Mouse (Mus musculus): ENCODE results near the gene Katnb1. TPM values are rescaled to one million over a fixed set of nuclear protein-coding genes. Genes with fewer than 3 reads are reported as not detected.
A peak's percentile ranks its signal among the peaks of the same experiment; 100 is the strongest.

Katnb1 gene
- total and polyA plus RNA-seq, 2 experiments from 2014 or later: 8.2 to 10.7 TPM

DNA sequence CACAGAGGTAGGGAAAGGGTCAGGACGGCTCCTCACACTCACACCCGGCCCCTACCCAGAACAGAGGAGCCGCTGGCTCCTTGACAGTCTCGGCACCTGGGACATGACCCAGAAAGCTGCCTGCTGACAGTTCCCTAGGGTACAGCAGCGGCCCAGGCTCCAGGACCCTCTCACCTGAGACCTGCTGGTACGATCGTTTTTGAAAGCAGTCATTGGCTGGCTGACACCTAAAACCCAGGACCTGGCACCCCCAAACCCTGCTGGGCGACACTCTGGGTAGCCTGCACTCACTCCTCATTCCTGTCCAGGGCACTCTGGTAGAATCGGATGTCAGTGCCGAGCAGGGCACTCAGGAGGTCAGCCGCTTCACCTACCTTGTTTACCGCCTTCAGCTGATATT, 56.2 kb downstream of the Katnb1 start:
- WGBS: 58% methylated on average over 12 of the region's 12 CpGs

DNA sequence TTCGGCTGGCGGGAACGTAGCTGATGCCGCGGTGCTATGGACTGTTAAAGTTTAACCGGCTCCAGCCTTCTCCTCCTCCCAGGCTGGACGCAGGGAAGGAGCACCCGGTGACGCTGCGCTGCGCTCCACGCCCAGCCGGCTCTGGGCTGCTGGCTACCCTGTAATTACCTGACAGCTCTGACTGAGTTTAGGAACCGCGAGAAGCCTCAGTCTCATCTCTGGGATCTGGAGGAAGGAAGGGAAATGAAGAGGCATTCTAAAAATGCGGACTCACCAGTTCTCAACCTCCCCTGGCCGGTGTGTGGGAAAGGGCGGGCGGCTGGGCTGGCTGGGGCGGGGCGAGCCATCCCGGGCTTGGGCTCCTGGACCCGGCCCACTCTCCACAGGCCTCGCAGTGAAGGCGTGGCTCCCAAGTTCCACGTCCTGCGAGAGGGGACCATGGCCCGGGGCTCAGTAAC, 56.7 kb downstream of the Katnb1 start:
- Histone ChIP-seq H3K4me2 (ENCODE audit: low read depth, low read length) (peak overlapping the region; percentile 54), H3K9me3 (replicated peaks; ENCODE audit: control insufficient read depth, low read length) (no peaks in the 10 kb centered on the region), H3K9ac (replicated peaks; ENCODE audit: low read depth, low read length) (no peak overlapping the region), H3K4me3 (ENCODE audit: low read depth, low read length) (0 out of 2 replicates have a peak overlapping the region, but pooled peaks have one; percentile 14), H3K27me3 (ENCODE audit: control insufficient read depth, insufficient read depth, low read length) (0 out of 2 replicates have a peak, but pooled peaks cover 5% of the 10 kb centered on the region), H3K4me1 (ENCODE audit: control insufficient read depth, insufficient read depth) (peaks cover 35% of the 10 kb centered on the region), H3K36me3 (replicated peaks; ENCODE audit: control insufficient read depth, insufficient read depth, low read length) (peaks cover 34% of the 10 kb centered on the region), H3K27ac (ENCODE audit: low read depth) (no peak overlapping the region)
- no peak for ATAC-seq (ENCODE audit: insufficient read depth, low read depth)
- WGBS: 15% methylated on average over 28 of the region's 28 CpGs
- DNase-seq (ENCODE audit: low spot score): no peak
- no peak for TF ChIP-seq CTCF (IDR thresholded peaks at IDR 0.05; ENCODE audit: low read depth)
- no peak for TF ChIP-seq EP300 (IDR thresholded peaks at IDR 0.05; ENCODE audit: low read depth)

More for the DNA sequence above, 56.2 kb downstream of the Katnb1 start:
- H3K27ac ChIP-seq (ENCODE audit: low read depth): no peak overlapping the region
- 0 out of 2 replicates have a peak, but pooled peaks cover 5% of the 10 kb centered on the region for H3K27me3 ChIP-seq (ENCODE audit: control insufficient read depth, insufficient read depth, low read length)
- DNase-seq (ENCODE audit: low spot score) (no peak), ATAC-seq (ENCODE audit: insufficient read depth, low read depth) (no peak)
- peaks cover 32% of the 10 kb centered on the region for H3K4me1 ChIP-seq (ENCODE audit: control insufficient read depth, insufficient read depth)
- H3K9me3 ChIP-seq (replicated peaks; ENCODE audit: control insufficient read depth, low read length): no peaks in the 10 kb centered on the region
- H3K4me3 ChIP-seq (ENCODE audit: low read depth, low read length): no peak overlapping the region
- no peak for TF ChIP-seq CTCF (IDR thresholded peaks at IDR 0.05; ENCODE audit: low read depth)
- no peak for TF ChIP-seq EP300 (IDR thresholded peaks at IDR 0.05; ENCODE audit: low read depth)
- H3K9ac ChIP-seq (replicated peaks; ENCODE audit: low read depth, low read length): no peak overlapping the region
- peak overlapping the region; percentile 54; the same call in 1 of the 2 replicates for H3K4me2 ChIP-seq (ENCODE audit: low read depth, low read length)
- H3K36me3 ChIP-seq (replicated peaks; ENCODE audit: control insufficient read depth, insufficient read depth, low read length): peaks cover 39% of the 10 kb centered on the region

DNA sequence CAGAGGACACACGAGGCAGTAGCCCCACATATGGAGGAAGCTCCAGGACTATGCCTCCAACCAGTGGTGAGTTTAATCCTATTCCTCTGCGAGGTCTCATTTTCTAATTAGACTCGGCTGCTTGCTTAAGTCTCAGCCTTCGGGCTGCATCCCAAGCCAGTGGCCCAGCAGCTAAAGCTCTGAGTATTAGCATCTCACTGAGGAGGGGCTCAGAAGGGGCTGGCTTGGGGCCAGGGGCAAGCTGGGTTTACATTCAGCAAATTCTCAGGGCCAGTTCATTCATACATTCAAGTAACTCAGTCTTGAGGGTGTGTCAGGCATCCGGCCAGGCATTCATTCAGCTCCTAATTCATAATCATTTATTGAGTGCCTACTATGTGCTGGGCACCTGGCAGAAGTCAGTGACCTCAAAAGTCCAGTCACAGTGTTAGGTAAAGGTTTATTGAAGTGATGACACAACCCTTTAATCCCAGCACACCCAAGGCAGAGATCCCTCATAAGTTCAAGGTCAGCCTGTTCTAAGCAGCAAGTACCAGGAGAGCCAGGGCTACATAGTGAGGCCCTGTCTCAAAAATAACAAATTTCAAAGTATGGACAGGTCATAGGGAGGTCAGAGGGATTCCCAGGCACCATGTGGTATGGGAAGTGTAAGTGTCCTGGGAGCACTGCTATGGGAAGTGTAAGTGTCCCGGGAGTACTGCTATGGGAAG, 57.5 kb downstream of the Katnb1 start:
- DNase-seq (ENCODE audit: low spot score) (no peak), ATAC-seq (ENCODE audit: insufficient read depth, low read depth) (no peak)
- H3K4me2 ChIP-seq (ENCODE audit: low read depth, low read length): peak overlapping the region; percentile 54
- H3K27ac ChIP-seq (ENCODE audit: low read depth): no peak overlapping the region
- H3K27me3 ChIP-seq (ENCODE audit: control insufficient read depth, insufficient read depth, low read length): 0 out of 2 replicates have a peak, but pooled peaks cover 5% of the 10 kb centered on the region
- no peak overlapping the region for H3K9ac ChIP-seq (replicated peaks; ENCODE audit: low read depth, low read length)
- no peak for TF ChIP-seq EP300 (IDR thresholded peaks at IDR 0.05; ENCODE audit: low read depth)
- TF ChIP-seq CTCF (IDR thresholded peaks at IDR 0.05; ENCODE audit: low read depth): no peak
- WGBS: 49% methylated on average over 6 of the region's 6 CpGs
- H3K4me1 ChIP-seq (ENCODE audit: control insufficient read depth, insufficient read depth): peaks cover 43% of the 10 kb centered on the region
- H3K9me3 ChIP-seq (replicated peaks; ENCODE audit: control insufficient read depth, low read length): no peaks in the 10 kb centered on the region
- no peak overlapping the region for H3K4me3 ChIP-seq (ENCODE audit: low read depth, low read length)
- H3K36me3 ChIP-seq (replicated peaks; ENCODE audit: control insufficient read depth, insufficient read depth, low read length): peaks cover 26% of the 10 kb centered on the region

DNA sequence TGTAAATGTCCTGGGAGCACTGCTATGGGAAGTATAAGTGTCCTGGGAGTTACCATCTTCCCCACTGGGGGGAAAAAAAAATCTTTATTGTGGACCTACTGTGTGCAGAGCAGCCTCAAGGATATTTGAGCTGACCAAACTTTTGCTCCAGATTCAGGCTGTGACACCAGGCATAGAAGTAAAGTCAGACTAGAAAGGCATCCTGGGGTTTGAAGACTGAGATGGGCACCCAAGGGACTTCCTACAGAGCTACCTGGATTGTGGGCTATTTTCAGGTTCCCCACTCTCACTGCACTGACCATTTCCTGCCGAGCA, 58.0 kb downstream of the Katnb1 start:
- H3K27ac ChIP-seq (ENCODE audit: low read depth): no peak overlapping the region
- no peak for TF ChIP-seq EP300 (IDR thresholded peaks at IDR 0.05; ENCODE audit: low read depth)
- no peak for TF ChIP-seq CTCF (IDR thresholded peaks at IDR 0.05; ENCODE audit: low read depth)
- DNase-seq (ENCODE audit: low spot score) (no peak), ATAC-seq (ENCODE audit: insufficient read depth, low read depth) (no peak)
- peaks cover 22% of the 10 kb centered on the region for H3K36me3 ChIP-seq (replicated peaks; ENCODE audit: control insufficient read depth, insufficient read depth, low read length)
- no peak overlapping the region for H3K4me2 ChIP-seq (ENCODE audit: low read depth, low read length)
- H3K9me3 ChIP-seq (replicated peaks; ENCODE audit: control insufficient read depth, low read length): no peaks in the 10 kb centered on the region
- H3K4me1 ChIP-seq (ENCODE audit: control insufficient read depth, insufficient read depth): peaks cover 44% of the 10 kb centered on the region
- 38% methylated on average over 1 of the region's 1 CpGs for WGBS
- H3K9ac ChIP-seq (replicated peaks; ENCODE audit: low read depth, low read length): no peak overlapping the region
- H3K27me3 ChIP-seq (ENCODE audit: control insufficient read depth, insufficient read depth, low read length): 0 out of 2 replicates have a peak, but pooled peaks cover 5% of the 10 kb centered on the region
- H3K4me3 ChIP-seq (ENCODE audit: low read depth, low read length): no peak overlapping the region

DNA sequence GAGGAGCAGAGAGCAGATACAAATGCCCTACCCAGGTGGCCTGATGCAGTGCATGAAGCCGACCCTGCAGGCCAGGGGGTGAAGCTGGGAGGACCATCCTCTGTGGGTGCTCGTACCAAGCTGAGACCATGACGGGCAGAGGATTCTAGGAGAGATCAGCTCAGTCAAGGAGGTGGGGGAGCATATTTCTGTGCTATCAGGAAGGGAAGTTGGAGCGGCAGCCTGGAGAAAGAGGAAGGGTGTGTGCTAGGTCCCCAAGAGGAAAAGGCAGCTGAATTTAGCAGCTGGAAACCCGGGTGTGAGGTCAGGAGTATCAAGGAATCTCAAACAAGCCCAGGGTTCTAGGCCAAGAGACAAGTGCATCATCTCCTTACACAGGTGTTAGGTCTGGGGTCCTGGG, 59.6 kb downstream of the Katnb1 start:
- Histone ChIP-seq H3K27me3 (ENCODE audit: control insufficient read depth, insufficient read depth, low read length) (0 out of 2 replicates have a peak, but pooled peaks cover 5% of the 10 kb centered on the region), H3K36me3 (replicated peaks; ENCODE audit: control insufficient read depth, insufficient read depth, low read length) (peaks cover 12% of the 10 kb centered on the region; the same call in 1 of the 2 replicates), H3K9me3 (replicated peaks; ENCODE audit: control insufficient read depth, low read length) (no peaks in the 10 kb centered on the region), H3K27ac (ENCODE audit: low read depth) (peak overlapping the region; percentile 86), H3K9ac (replicated peaks; ENCODE audit: low read depth, low read length) (no peak overlapping the region), H3K4me3 (ENCODE audit: low read depth, low read length) (peak overlapping the region; percentile 7; the same call in 1 of the 2 replicates), H3K4me2 (ENCODE audit: low read depth, low read length) (peak overlapping the region; percentile 73), H3K4me1 (ENCODE audit: control insufficient read depth, insufficient read depth) (peaks cover 44% of the 10 kb centered on the region)
- TF ChIP-seq CTCF (IDR thresholded peaks at IDR 0.05; ENCODE audit: low read depth): no peak
- no peak for TF ChIP-seq EP300 (IDR thresholded peaks at IDR 0.05; ENCODE audit: low read depth)
- ATAC-seq (ENCODE audit: insufficient read depth, low read depth) (no peak), DNase-seq (ENCODE audit: low spot score) (no peak)
- 52% methylated on average over 5 of the region's 5 CpGs for WGBS
